Mouse (Mus musculus) myocyte (in vitro differentiated cells): Measurements from ENCODE around the gene Aox2. TPM values are rescaled to one million over a fixed set of nuclear protein-coding genes. Genes with fewer than 3 reads are reported as not detected.

Experiments
- H3K27me3 ChIP-seq: one replicate; pipeline ENCODE4 v1.6.1; 2011; ENCODE audit not compliant: control insufficient read depth, insufficient read depth, insufficient read length
- H3K36me3 ChIP-seq: one replicate; pipeline ENCODE4 v1.6.1; 2011; ENCODE audit not compliant: control insufficient read depth, insufficient read depth
- H3K4me2 ChIP-seq: one replicate; pipeline ENCODE4 v1.6.1; 2011; ENCODE audit warnings: low read depth, control low read depth
- H3K4me3 ChIP-seq: one replicate; pipeline ENCODE4 v1.5.1; 2011; ENCODE audit warnings: mild to moderate bottlenecking, control low read depth, moderate library complexity
- H3K79me2 ChIP-seq: one replicate; pipeline ENCODE4 v1.6.1; 2011; ENCODE audit not compliant: control insufficient read depth, insufficient read depth
- H3ac ChIP-seq: one replicate; pipeline ENCODE4 v1.6.1; 2011; ENCODE audit not compliant: control insufficient read depth, insufficient read length
- CEBPB ChIP-seq: IDR thresholded peaks from 2 replicates; pipeline ENCODE4 v1.6.1; 2011; ENCODE audit warnings: mild to moderate bottlenecking, moderate library complexity; ENCODE audit not compliant: poor library complexity, insufficient read depth, severe bottlenecking
- E2F4 ChIP-seq: IDR thresholded peaks from one replicate; pipeline ENCODE4 v1.6.1; 2011; ENCODE audit warnings: mild to moderate bottlenecking, control low read depth, moderate library complexity; ENCODE audit not compliant: insufficient read depth
- MAX ChIP-seq: IDR thresholded peaks from one replicate; pipeline ENCODE4 v1.6.1; 2011; ENCODE audit warnings: low read depth, mild to moderate bottlenecking, control low read depth
- MYOD1 ChIP-seq, 3 experiments: IDR thresholded peaks; one replicate each; pipeline ENCODE4 v1.6.1; 2011; ENCODE audit warnings: control low read depth in 2 of 3, low read depth in 2 of 3, mild to moderate bottlenecking in 2 of 3, moderate library complexity in 1 of 3; ENCODE audit not compliant: insufficient read length in 2 of 3, control insufficient read depth in 1 of 3
- MYOG ChIP-seq, 3 experiments: IDR thresholded peaks; one replicate each; pipeline ENCODE4 v1.6.1; 2011; ENCODE audit warnings: control low read depth in 2 of 3, low read depth in 2 of 3, mild to moderate bottlenecking in 2 of 3; ENCODE audit not compliant: insufficient read length in 2 of 3, control insufficient read depth in 1 of 3, insufficient read depth in 1 of 3
- POLR2A ChIP-seq: IDR thresholded peaks from one replicate; pipeline ENCODE4 v1.6.1; 2011; ENCODE audit warnings: low read depth, mild to moderate bottlenecking, control low read depth, moderate library complexity; ENCODE audit not compliant: insufficient read length
- POLR2AphosphoS2 ChIP-seq: IDR thresholded peaks from one replicate; pipeline ENCODE4 v1.6.1; 2011; ENCODE audit warnings: low read depth, control low read depth; ENCODE audit not compliant: insufficient read length
- REST ChIP-seq: IDR thresholded peaks from one replicate; pipeline ENCODE4 v1.6.1; 2011; ENCODE audit warnings: mild to moderate bottlenecking, control low read depth, moderate library complexity; ENCODE audit not compliant: insufficient read depth, insufficient read length
- SRF ChIP-seq: IDR thresholded peaks from one replicate; pipeline ENCODE4 v1.6.1; 2011; ENCODE audit warnings: low read depth; ENCODE audit not compliant: control insufficient read depth, insufficient read length
- TCF12 ChIP-seq: IDR thresholded peaks from one replicate; pipeline ENCODE4 v1.6.1; 2011; ENCODE audit warnings: mild to moderate bottlenecking, control low read depth; ENCODE audit not compliant: poor library complexity, insufficient read depth, severe bottlenecking
- TCF3 ChIP-seq: IDR thresholded peaks from one replicate; pipeline ENCODE4 v1.6.1; 2011; ENCODE audit warnings: low read depth, control low read depth; ENCODE audit not compliant: insufficient read length
- USF1 ChIP-seq: IDR thresholded peaks from one replicate; pipeline ENCODE4 v1.6.1; 2011; ENCODE audit warnings: low read depth, mild to moderate bottlenecking, control low read depth, moderate library complexity
- polyA plus RNA-seq: library from polyadenylated mRNA; unstranded; fragments of >200 nt; fragmentation: generic; extraction: Trizol; gene quantifications from one replicate; pipeline ENCODE4 v1.2.1, GENCODE M21; 2012; ENCODE audit warnings: missing spikeins

The Aox2 gene
- polyA plus RNA-seq, 1 experiment = not detected

DNA sequence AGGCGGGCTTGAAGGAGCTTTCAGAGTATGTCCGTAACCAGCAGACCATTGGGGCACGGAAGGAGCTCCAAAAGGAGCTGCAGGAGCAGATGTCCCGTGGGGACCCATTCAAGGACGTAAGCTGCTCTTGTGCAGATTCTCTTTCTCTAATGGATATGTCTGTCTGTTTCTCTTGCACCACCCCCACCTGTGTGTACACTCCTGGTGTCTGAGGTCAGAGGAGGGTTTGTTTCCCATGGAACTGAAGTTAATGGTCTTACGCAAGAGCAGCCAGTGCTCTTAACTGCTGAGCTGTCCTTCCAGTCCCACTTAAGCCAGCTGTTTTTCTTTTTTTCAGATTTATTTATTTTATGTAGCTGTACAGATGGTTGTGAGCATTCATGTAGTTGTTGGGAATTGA lies 123.3 kb downstream of the Aox2 start:
- H3K36me3 ChIP-seq = peaks cover 85% of the 10 kb centered on the region
- no peak for TF ChIP-seq SRF
- TF ChIP-seq USF1 = no peak
- no peak for TF ChIP-seq MYOG (IDR thresholded peaks at IDR 0.05; ENCODE audit: control insufficient read depth in 1 of 3, insufficient read depth in 1 of 3, insufficient read length in 2 of 3, low read depth in 2 of 3)
- no peak for TF ChIP-seq MYOD1 (IDR thresholded peaks at IDR 0.05; ENCODE audit: control insufficient read depth in 1 of 3, insufficient read length in 2 of 3, low read depth in 2 of 3)
- no peak for TF ChIP-seq E2F4
- no peak for TF ChIP-seq CEBPB
- no peak for TF ChIP-seq REST
- TF ChIP-seq POLR2A = no peak
- no peak for TF ChIP-seq MAX
- no peak for TF ChIP-seq TCF3
- H3K79me2 ChIP-seq = peaks cover 12% of the 10 kb centered on the region
- no peak overlapping the region for H3ac ChIP-seq
- no peaks in the 10 kb centered on the region for H3K27me3 ChIP-seq
- no peak overlapping the region for H3K4me3 ChIP-seq
- H3K4me2 ChIP-seq = no peak overlapping the region

DNA sequence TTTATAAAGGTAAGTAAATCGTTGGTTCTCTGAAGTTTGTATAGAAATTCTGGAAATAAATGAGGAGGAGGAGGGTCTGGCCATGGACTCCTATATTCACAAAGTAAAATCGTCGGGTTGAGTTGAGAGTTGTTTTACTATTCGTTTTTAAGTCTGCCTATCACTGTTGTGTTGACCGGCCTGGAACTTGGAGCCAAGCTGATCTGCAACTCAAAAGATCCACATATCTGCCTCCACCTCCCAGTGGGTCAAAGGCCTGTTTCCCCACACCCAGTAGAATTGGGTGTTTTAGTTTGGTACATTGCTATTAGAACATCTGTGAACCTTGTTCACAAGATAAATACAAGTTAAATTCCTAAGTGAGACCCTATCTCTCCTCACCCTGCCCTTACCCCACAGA lies 125.6 kb downstream of the Aox2 start:
- H3K79me2 ChIP-seq = no peaks in the 10 kb centered on the region
- H3K27me3 ChIP-seq = no peaks in the 10 kb centered on the region
- no peak overlapping the region for H3K4me2 ChIP-seq
- peaks cover 68% of the 10 kb centered on the region for H3K36me3 ChIP-seq
- H3K4me3 ChIP-seq = no peak overlapping the region
- TF ChIP-seq POLR2A (no peak), E2F4 (no peak), TCF3 (no peak), POLR2AphosphoS2 (no peak), TCF12 (no peak), REST (no peak), MYOD1 (IDR thresholded peaks at IDR 0.05; ENCODE audit: control insufficient read depth in 1 of 3, insufficient read length in 2 of 3, low read depth in 2 of 3) (no peak)
- H3ac ChIP-seq = no peak overlapping the region

DNA sequence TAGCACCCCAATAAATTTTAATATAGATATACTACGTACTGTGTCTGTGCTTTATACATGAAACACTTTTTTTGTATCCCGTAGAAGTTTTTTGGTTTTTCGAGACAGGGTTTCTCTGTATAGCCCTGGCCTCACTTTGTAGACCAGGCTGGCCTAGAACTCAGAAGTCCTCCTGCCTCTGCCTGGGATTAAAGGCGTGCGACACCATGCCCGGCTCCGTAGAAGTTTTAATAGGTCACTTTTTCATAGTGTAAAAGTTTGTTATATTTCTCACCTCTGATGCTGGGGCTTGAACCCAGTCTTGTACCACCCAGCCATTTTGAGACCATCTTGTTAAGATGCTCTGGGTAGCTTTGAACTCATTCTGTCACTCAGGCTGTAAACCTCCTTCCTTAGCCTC lies 129.2 kb downstream of the Aox2 start:
- H3K79me2 ChIP-seq = no peaks in the 10 kb centered on the region
- no peak overlapping the region for H3ac ChIP-seq
- H3K4me3 ChIP-seq = no peak overlapping the region
- TF ChIP-seq USF1 (no peak), MYOG (IDR thresholded peaks at IDR 0.05; ENCODE audit: control insufficient read depth in 1 of 3, insufficient read depth in 1 of 3, insufficient read length in 2 of 3, low read depth in 2 of 3) (no peak), E2F4 (no peak), REST (no peak), SRF (no peak), CEBPB (no peak), TCF3 (no peak), MAX (no peak)
- H3K27me3 ChIP-seq = no peaks in the 10 kb centered on the region
- peaks cover 59% of the 10 kb centered on the region for H3K36me3 ChIP-seq
- H3K4me2 ChIP-seq = no peak overlapping the region

DNA sequence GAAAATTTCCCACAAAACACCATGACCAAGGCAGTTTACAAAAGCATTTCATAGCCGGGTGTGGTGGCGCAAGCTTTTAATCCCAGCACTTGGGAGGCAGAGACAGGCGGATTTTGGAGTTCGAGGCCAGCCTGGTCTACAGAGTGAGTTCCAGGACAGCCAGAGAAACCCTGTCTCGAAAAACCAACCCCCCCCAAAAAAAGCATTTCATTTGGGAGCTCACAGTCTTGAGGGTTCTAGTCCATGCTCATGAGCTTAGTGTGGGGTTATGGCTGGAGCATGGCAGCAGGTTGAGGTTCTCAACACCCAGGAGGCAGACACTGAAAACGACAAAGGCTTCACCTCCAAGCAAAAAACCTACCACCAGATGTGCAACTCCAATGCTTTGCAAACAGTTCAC lies 130.0 kb downstream of the Aox2 start:
- TF ChIP-seq USF1 = no peak
- TF ChIP-seq POLR2AphosphoS2 = peak; percentile 80
- H3K36me3 ChIP-seq = peaks cover 60% of the 10 kb centered on the region
- no peaks in the 10 kb centered on the region for H3K27me3 ChIP-seq
- no peak overlapping the region for H3K4me2 ChIP-seq
- H3K4me3 ChIP-seq = no peak overlapping the region
- H3K79me2 ChIP-seq = no peaks in the 10 kb centered on the region
- no peak overlapping the region for H3ac ChIP-seq

DNA sequence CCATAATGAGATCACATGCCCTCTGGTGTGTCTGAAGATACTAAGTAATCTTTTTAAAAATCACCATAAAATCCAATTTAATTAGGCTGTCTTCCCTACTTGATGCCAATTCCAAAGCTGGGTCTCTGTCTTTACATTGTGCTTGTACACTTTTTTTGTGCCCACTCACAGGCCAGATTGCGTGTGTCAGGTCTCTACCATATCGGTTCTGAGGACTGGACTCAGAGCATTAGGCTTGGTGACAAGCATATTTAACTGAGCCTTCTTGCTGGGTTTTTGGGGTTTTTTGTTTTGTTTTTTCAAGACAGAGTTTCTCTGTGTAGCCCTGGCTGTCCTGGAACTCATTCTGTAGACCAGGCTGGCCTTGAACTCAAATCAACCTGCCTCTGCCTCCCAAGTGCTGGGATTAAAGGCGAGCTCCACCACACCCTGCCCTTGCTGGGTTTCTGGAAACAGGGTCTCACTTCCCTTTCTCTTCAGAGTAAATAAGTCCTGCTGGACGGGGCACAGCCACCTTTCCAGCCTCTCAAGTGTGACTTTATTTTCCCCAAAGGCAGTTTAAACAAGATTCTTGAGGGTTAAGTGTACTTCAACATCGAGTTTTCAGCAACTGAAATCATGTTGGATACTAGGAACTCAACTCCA lies 131.5 kb downstream of the Aox2 start:
- TF ChIP-seq POLR2AphosphoS2 (peak; percentile 40), TCF12 (no peak)
- peaks cover 60% of the 10 kb centered on the region for H3K36me3 ChIP-seq
- no peak overlapping the region for H3K4me2 ChIP-seq
- no peak overlapping the region for H3K4me3 ChIP-seq
- no peaks in the 10 kb centered on the region for H3K27me3 ChIP-seq
- H3ac ChIP-seq = no peak overlapping the region
- no peaks in the 10 kb centered on the region for H3K79me2 ChIP-seq

DNA sequence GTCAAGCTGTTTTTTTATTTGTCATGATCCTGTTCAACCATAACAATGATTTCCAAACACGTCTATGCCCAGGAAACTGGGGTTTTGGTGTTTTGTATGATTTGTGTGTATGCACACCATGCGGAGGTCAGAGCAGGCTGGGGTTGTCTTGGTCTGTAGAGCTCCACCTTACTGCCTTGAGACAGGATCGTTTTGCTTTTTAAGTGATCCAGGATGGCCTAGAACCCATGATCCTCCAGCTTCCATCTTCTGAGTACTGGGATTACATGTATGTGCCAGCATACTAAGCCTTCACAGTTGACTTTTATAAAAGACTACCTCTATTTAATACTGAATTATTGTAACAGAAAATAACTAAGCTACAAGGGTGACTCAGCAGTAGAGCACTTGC lies 132.1 kb downstream of the Aox2 start:
- TF ChIP-seq E2F4 = no peak
- TF ChIP-seq POLR2AphosphoS2 = peak; percentile 47
- Histone ChIP-seq H3K27me3 (no peaks in the 10 kb centered on the region), H3K4me3 (no peak overlapping the region), H3K79me2 (no peaks in the 10 kb centered on the region), H3ac (no peak overlapping the region), H3K4me2 (no peak overlapping the region), H3K36me3 (peaks cover 64% of the 10 kb centered on the region)
